Mouse (Mus musculus): Measurements from ENCODE around the gene Cmbl.
"Not testable (repeated sequence)": the region's sequence is repeated elsewhere in the genome, so short reads cannot be mapped to it uniquely, and the experiment has no call there.

Cmbl gene

GRCm38 (mm10) chr15:31542013-31542958 is 22.9 kb upstream of the Cmbl start:
- no peak for DNase-seq (ENCODE audit: low spot score in 2 of 2)

GRCm38 (mm10) chr15:31543246-31543645 is 21.9 kb upstream of the Cmbl start:
- DNase-seq (ENCODE audit: low spot score in 2 of 2), result peak; percentile 34 to 62

GRCm38 (mm10) chr15:31545058-31545457 is 20.1 kb upstream of the Cmbl start:
- no peak for DNase-seq (ENCODE audit: low spot score in 2 of 2)

GRCm38 (mm10) chr15:31546291-31546690 is 18.9 kb upstream of the Cmbl start:
- DNase-seq (ENCODE audit: low spot score in 2 of 2), result no peak

- DNase-seq (ENCODE audit: low spot score in 2 of 2), result no peak
These were observed 17.8 kb upstream of the Cmbl start for GRCm38 (mm10) chr15:31547421-31547820.

GRCm38 (mm10) chr15:31550381-31550780 is 14.8 kb upstream of the Cmbl start:
- DNase-seq (ENCODE audit: low spot score in 2 of 2), result no peak

GRCm38 (mm10) chr15:31554855-31555254 is 10.3 kb upstream of the Cmbl start:
- no peak for DNase-seq (ENCODE audit: low spot score in 2 of 2)

- no peak for DNase-seq (ENCODE audit: low spot score in 2 of 2)
These were observed 3.8 kb upstream of the Cmbl start for GRCm38 (mm10) chr15:31561390-31561789.

- DNase-seq (ENCODE audit: low spot score in 2 of 2), result no peak
These were observed 3.2 kb upstream of the Cmbl start for GRCm38 (mm10) chr15:31561976-31562375.

GRCm38 (mm10) chr15:31562847-31563246 is 2.3 kb upstream of the Cmbl start:
- DNase-seq (ENCODE audit: low spot score in 2 of 2), result no peak

- DNase-seq (ENCODE audit: low spot score in 2 of 2), result no peak
These were observed 1.3 kb upstream of the Cmbl start for GRCm38 (mm10) chr15:31563577-31564546.

- no peak for DNase-seq (ENCODE audit: low spot score in 2 of 2)
These were observed 597 bp downstream of the Cmbl start for GRCm38 (mm10) chr15:31565786-31566185.

- DNase-seq (ENCODE audit: low spot score in 2 of 2), result no peak
These were observed 2.2 kb downstream of the Cmbl start for GRCm38 (mm10) chr15:31567431-31567830.

GRCm38 (mm10) chr15:31568581-31568996 is 3.4 kb downstream of the Cmbl start:
- peak; percentile 48 to 54 for DNase-seq (ENCODE audit: low spot score in 2 of 2)

GRCm38 (mm10) chr15:31569325-31570022 is 4.3 kb downstream of the Cmbl start:
- no peak for DNase-seq (ENCODE audit: low spot score in 2 of 2)

- no peak for DNase-seq (ENCODE audit: low spot score in 2 of 2)
These were observed 5.8 kb downstream of the Cmbl start for GRCm38 (mm10) chr15:31570959-31571358.

- peak; percentile 20 to 41 for DNase-seq (ENCODE audit: low spot score in 2 of 2)
These were observed 6.9 kb downstream of the Cmbl start for GRCm38 (mm10) chr15:31571906-31572722.

- no peak for DNase-seq (ENCODE audit: low spot score in 2 of 2)
These were observed 8.1 kb downstream of the Cmbl start for GRCm38 (mm10) chr15:31573287-31573686.

- DNase-seq (ENCODE audit: low spot score in 2 of 2), result no peak
These were observed 8.5 kb downstream of the Cmbl start for GRCm38 (mm10) chr15:31573692-31574091.

GRCm38 (mm10) chr15:31576076-31576475 is 10.9 kb downstream of the Cmbl start:
- no peak for DNase-seq (ENCODE audit: low spot score in 2 of 2)

- not testable (repeated sequence) for DNase-seq (ENCODE audit: low spot score in 2 of 2)
These were observed 15.9 kb downstream of the Cmbl start for GRCm38 (mm10) chr15:31581086-31581485.

All from heart, adult 9 months (tissue).